Mouse (Mus musculus): ENCODE results near the gene Sval1.

GRCm38 (mm10) chr6:41914883-41915282, 36.5 kb upstream of the Sval1 start:
- TF ChIP-seq CTCF (IDR thresholded peaks at IDR 0.05; ENCODE audit: borderline replicate concordance, insufficient read depth, low read length) = no peak
- no peak for TF ChIP-seq POLR2A (IDR thresholded peaks at IDR 0.05; ENCODE audit: low read depth, low read length)
